Comparison of ENCODE assay signal across 35 mouse cellular contexts in genomic region chr6:102774580-102774979, GRCm38 (mm10).
"Had no signal": no experiment of that assay in that cellular context is flagged by ENCODE, and none has a peak within 500 bp of the region (broad histone marks: within the 10 kb centered on the region; RNA-seq: fewer than 3 reads in every experiment).

No protein-coding gene starts in this region.

- H3K9me3 ChIP-seq: heart, embryonic 10.5 days; heart, embryonic 13.5 days; heart, embryonic 15.5 days; hindbrain, embryonic 10.5 days; hindbrain, embryonic 12.5 days; hindbrain, embryonic 13.5 days; hindbrain, embryonic 15.5 days; intestine, embryonic 15.5 days; kidney, embryonic 15.5 days had no signal

- H3K4me1 ChIP-seq: heart, embryonic 10.5 days; heart, embryonic 12.5 days; heart, embryonic 13.5 days; heart, embryonic 15.5 days; hindbrain, embryonic 10.5 days; hindbrain, embryonic 12.5 days; hindbrain, embryonic 13.5 days; hindbrain, embryonic 15.5 days; intestine, embryonic 15.5 days; kidney, embryonic 15.5 days had no signal

- H3K36me3 ChIP-seq: heart, embryonic 10.5 days; heart, embryonic 12.5 days; heart, embryonic 13.5 days; heart, embryonic 15.5 days; hindbrain, embryonic 10.5 days; hindbrain, embryonic 12.5 days; hindbrain, embryonic 13.5 days; hindbrain, embryonic 15.5 days; intestine, embryonic 15.5 days; kidney, embryonic 15.5 days had no signal

- ATAC-seq: hindbrain, embryonic 16.5 days; hindbrain, postnatal 0 days; inflammation-experienced regulatory T-cells, adult 6 months; intestine, embryonic 15.5 days; intestine, embryonic 16.5 days; intestine, postnatal 0 days had no signal

- H3K4me2 ChIP-seq: heart, embryonic 11.5 days; heart, embryonic 12.5 days; heart, embryonic 13.5 days; heart, embryonic 15.5 days; hindbrain, embryonic 12.5 days; hindbrain, embryonic 13.5 days; hindbrain, embryonic 14.5 days; hindbrain, embryonic 15.5 days; intestine, embryonic 15.5 days; kidney, embryonic 15.5 days had no signal

- DNase-seq: heart, postnatal 10 days; heart, postnatal 14 days; heart, postnatal 36 days; heart, postnatal 4 days; kidney, adult 11 months; kidney, adult 18-20 months; kidney, adult 2 months; kidney, adult 8-10 months; kidney, adult 9 months; kidney, postnatal 10 days; kidney, postnatal 14 days; kidney, postnatal 25 days; kidney, postnatal 36 days; kidney, postnatal 4 days; layer of hippocampus, adult 9-11 months; layer of hippocampus, postnatal 36 days had no signal

- H3K4me3 ChIP-seq: heart, embryonic 10.5 days; heart, embryonic 12.5 days; heart, embryonic 13.5 days; heart, embryonic 15.5 days; hindbrain, embryonic 10.5 days; hindbrain, embryonic 12.5 days; hindbrain, embryonic 13.5 days; hindbrain, embryonic 15.5 days; intestine, embryonic 15.5 days; kidney, embryonic 15.5 days; layer of hippocampus, adult 2 months had no signal

- H3K27ac ChIP-seq: heart, embryonic 10.5 days; heart, embryonic 13.5 days; heart, embryonic 15.5 days; hindbrain, embryonic 10.5 days; hindbrain, embryonic 12.5 days; hindbrain, embryonic 13.5 days; hindbrain, embryonic 14.5 days; hindbrain, embryonic 15.5 days; hindbrain, postnatal 0 days; intestine, embryonic 15.5 days; kidney, embryonic 15.5 days; kidney, postnatal 0 days; layer of hippocampus, adult 2 months had no signal

- H3K27me3 ChIP-seq: heart, embryonic 12.5 days; heart, embryonic 13.5 days; heart, embryonic 15.5 days; hindbrain, embryonic 12.5 days; hindbrain, embryonic 13.5 days; hindbrain, embryonic 15.5 days; intestine, embryonic 15.5 days; kidney, embryonic 15.5 days had no signal

- H3K9ac ChIP-seq: heart, embryonic 12.5 days; heart, embryonic 13.5 days; heart, embryonic 15.5 days; hindbrain, embryonic 12.5 days; hindbrain, embryonic 13.5 days; hindbrain, embryonic 14.5 days; hindbrain, embryonic 15.5 days; intestine, embryonic 15.5 days; kidney, embryonic 15.5 days had no signal
